Mouse (Mus musculus) heart, postnatal 0 days (tissue): ENCODE measurements at regions not wholly inside any gene's neighbourhood (a gene's known extent, or its start where the extent isn't known, plus 50 kb on each side); places are given as distances from the start of the nearest gene placed in this dataset.

Source experiments
- CTCF ChIP-seq: IDR thresholded peaks from 2 replicates; pipeline ENCODE4 v1.5.1; 2016; ENCODE audit warnings: antibody characterized with exemption, control low read depth, low read depth
- EP300 ChIP-seq: IDR thresholded peaks from 2 replicates; pipeline ENCODE4 v1.6.1; 2016; ENCODE audit warnings: antibody characterized with exemption, low read depth

- no peak for TF ChIP-seq EP300
- TF ChIP-seq CTCF = no peak
Measured at GRCm38 (mm10) chr6:117775304-117776050, 65.5 kb upstream of the Zfp637 start.
